Mouse (Mus musculus): Measurements from ENCODE around the gene Fgf11. TPM values are rescaled to one million over a fixed set of nuclear protein-coding genes. Genes with fewer than 3 reads are reported as not detected.

Fgf11 gene
- total RNA-seq, 2 experiments from 2014 or later = 17.1 to 18.5 TPM

DNA sequence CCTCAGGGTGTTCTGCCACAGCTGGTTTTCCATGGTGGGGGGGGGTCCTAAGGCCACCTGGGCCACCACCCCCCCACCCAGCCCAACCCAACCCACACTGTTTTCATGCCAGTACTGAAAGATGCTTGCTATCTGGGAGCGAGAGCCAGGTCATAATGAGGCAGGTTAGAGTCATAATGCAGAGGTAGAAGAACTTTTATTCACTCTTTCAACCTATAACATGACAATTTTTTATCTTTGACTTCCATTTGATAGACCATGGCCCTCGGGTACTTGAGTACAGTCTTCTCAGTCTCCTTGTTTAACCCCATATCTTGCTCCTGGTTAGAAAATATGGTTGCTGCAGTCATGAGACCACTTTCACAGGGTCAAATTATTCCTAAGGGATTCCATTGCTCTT, 16.7 kb upstream of the Fgf11 start, which contains the start of gene Spem2:
TSS of gene Spem2 (minus strand) at position 101 of the 400 bp plus-strand sequence.
- no peak for DNase-seq (ENCODE audit: low spot score in 2 of 2)

DNA sequence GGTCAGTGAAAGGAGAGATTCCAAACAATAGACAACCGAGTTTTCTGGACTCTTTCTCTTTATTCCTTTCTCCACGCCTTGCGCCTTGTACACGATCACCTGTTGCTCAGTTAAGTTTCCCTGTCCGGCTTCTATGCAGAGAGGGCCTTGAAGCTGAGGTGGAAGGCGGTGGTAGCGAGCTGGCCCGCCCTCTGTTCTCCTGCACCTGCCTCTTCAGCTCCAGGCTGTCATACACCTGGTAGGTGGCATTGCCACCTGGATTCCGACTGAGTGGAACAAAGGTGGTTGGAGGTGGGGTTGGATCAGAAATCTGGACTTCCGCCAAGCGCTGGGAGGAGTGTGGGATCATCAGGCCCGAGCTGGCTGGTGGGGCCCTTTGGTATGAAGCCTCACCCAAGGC, 14.9 kb upstream of the Fgf11 start:
- no peak for DNase-seq (ENCODE audit: low spot score in 2 of 2)

DNA sequence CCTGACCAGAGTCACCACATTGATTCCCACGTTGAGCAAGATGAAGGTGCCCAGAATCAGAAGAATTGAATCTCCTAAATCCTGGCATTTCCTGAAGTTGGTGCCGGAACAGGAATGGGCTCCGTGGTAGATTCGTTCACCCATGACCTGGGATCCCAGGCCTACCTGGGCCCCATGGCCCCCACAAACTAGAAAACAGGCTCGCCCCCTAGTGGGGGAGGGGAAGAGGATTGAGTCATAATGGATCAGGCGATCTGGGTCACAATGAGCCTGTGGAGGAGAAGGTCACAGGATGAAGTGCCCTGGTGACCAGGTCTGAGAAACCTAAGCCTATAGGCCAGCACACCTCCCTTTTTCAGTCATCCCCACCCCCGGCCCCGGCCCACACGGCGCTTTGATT, 13.5 kb upstream of the Fgf11 start, which contains the start of gene Gm39566:
TSS of gene Gm39566 (minus strand) at position 144 of the 400 bp plus-strand sequence.
- DNase-seq (ENCODE audit: low spot score in 2 of 2) = no peak

DNA sequence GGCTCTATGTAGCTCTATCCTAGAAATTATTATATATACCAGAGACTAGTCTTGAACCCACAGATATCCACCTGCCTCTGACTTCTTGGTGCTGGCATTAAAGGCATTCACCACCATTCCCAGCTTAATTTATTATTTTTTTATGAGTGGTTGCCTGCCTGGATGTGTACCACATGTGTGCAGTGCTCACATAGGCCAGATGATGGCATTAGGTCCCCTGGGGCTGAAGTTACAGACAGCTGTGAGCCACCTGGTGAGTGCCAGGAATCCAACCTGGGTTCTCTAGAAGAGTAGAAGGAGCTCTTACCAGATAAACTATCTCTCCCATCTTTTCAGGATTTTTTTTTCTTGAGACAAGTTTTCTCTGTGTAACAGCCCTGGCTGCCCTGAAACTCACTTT, 8.6 kb upstream of the Fgf11 start:
- DNase-seq (ENCODE audit: low spot score in 2 of 2) = no peak

DNA sequence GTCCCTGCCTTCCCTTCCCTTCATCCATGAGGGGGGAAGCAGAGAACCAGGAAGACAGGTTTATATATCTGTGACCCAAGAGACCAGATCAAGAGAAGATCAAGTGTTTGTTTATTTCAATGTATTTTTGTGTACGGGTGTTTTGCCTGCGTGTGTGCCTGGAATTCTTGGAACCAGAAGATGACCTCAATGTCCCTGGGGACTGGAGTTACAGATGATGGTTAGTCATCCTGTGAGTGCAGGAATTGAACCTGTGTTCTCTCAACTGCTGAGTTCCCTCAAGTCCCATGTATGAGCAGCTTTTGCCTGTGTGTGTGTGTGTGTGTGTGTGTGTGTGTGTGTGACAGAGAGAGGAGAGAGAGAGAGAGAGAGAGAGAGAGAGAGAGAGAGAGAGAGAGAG, 6.0 kb upstream of the Fgf11 start:
- DNase-seq (ENCODE audit: low spot score in 2 of 2) = no peak

DNA sequence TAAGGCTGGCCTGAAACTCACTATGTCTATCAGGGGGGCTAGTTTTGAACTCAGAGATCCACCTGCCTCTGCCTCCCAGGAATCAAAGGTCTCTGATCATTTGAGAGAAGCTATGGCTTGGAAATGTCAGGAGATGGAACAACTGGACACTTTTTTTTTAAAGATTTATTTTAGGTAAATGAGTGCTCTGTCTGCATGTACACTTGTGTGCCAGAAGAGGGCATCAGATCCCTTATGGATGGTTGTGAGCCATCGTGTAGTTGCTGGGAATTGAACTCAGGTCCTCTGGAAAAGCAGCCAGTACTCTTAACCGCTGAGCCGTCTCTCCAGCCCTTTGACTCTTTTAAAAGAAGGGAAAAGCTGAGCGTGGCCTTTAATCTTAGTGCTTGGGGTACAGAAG, 4.7 kb upstream of the Fgf11 start:
- no peak for DNase-seq (ENCODE audit: low spot score in 2 of 2)

DNA sequence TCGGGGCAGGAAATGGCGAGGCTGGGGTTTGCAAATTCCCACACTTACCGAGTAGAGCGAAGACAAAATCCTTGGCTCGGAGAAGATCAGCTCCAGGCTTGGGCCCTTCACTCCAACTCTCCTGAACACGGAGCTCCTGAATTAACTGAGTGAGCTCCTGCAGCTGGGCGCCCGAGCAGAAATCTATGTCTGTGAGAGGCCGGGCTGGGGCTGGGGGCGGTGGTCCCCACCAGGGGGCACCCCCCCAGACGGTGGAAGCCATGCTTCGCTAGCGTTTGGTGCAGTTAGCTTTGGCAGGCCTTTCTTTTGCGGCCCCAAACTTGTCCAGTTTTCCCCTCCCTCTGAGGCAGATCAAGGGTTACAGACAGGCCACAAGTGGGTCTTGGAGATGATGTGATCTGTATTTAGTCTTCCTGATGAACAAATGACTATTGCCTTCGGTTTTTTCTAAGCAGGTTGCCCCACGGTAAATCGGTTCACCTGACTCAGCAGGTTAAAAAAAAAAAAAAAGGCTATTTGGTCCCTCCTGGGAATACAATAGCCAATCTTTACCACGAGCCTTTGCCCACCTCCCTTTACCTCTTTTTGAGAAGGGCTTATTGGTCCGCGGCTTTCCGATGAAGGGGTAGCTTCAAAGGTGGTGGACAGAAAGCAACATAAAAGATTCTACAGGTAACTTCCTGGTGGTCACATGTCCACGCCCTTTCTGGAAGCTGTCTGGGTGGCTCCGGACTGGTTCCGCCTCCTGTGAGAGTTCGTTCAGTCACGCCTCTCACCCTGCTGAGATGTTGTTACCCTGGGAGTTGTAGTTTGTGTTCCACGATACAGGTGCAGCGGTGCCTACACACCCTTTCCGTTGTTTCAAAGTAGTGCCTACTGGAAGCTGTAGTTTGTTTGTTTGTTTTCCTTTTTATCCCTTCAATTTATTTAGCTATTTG, 3.6 kb upstream of the Fgf11 start, which contains the start of gene Tmem102:
TSS of gene Tmem102 (minus strand) at position 653 of the 938 bp plus-strand sequence.
- no peak for DNase-seq (ENCODE audit: low spot score in 2 of 2)

DNA sequence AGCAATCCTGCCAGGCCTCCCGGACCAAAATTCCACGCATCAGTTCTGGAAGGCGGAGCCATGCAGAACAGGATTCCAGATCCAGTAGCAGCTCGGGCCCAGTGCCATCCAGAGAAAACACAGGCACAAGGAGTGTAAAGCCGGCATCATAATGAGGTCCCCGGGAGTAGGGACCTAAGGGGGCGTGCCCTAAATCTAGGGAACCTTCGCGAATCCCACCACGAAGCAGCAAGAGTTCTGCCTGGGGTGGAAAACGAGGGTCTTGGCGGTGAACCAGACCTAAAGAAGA, 2.9 kb upstream of the Fgf11 start:
- DNase-seq (ENCODE audit: low spot score in 2 of 2) = no peak

DNA sequence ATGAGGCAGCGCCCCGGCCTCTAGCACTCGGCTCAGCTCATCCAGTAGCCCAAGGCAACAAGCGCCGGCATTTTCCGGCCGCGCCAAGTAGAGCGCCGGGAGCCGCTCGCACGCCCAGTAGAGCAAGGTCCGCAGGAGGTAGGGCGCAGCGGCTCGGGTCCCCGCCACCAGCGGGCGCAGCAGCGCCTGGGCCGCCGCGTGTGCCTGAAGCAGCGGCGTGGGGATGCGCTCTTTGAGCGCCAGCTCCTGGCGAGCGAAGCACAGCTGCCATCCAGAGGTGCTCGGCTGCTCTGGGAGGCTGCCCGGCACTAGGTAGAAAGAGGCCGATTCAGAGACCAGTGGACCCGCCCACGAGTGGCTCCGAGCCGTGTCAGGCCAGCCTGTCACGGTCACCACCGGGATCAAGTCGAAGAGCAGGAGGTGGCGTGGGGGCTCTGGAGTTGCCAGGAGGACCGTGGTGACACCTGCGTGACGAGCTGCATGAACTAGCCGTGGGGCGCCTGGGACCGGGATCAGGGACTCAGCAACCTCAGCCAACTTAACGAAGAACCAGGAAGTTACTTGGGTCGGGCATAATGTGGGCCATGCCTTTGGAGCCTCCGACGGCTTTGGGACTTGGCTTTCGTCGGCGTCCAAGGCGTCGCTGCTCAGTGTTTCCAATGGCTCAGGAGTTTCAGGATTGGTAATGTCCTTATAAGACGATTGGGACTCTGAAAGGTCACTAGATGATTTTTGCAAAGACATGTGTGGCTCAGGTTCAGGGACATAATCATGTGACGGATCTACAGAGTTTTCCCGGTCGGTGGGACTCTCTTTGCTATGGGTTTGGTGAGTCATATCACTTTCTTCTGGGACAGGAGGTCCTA, 2.4 kb upstream of the Fgf11 start:
- DNase-seq (ENCODE audit: low spot score in 2 of 2) = peak; percentile 57 to 78

DNA sequence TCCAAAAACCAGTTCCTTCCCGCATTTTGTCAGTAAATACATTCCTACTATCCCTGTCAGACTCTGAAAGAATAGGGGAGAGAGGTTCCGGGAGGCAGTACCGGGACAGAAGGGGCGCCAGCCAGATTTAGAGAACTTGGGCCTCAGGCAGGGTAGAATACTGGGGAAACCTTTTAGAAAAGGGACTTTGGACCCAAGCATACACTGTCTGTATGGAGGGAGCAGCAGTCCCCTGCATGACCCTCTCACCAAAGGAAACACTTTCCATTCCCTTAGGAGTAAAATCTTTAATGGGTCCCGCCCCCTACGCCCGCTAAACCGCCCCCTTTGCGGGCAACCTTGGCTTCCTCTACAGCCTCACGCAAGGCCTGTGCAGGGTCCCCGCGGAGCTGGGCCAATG, 1.7 kb upstream of the Fgf11 start:
- no peak for DNase-seq (ENCODE audit: low spot score in 2 of 2)

DNA sequence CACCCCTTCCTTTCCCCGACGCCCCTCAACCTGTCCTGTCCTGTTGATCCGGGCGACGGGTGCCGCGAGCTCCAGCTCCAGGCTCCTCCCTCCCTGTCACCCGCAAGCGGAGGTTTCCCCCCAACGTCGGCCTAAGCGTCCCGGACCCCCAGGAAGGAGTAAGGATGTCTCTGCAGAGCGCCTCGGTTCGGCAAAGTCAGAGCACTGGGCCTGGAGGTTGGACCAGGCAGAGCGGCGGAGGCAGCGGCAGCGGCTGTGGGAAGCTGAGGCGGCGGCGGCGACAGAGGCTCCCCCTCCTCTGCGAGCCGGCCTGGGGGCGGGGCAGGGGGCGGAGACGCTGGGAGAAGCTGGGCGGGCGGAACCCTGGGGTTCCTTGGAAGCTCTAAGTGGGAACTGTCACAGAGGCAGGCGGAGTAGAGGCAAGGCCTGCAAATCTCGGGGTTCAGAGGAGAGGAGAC, 1.0 kb upstream of the Fgf11 start:
- DNase-seq (ENCODE audit: low spot score in 2 of 2) = peak; percentile 59 to 78

DNA sequence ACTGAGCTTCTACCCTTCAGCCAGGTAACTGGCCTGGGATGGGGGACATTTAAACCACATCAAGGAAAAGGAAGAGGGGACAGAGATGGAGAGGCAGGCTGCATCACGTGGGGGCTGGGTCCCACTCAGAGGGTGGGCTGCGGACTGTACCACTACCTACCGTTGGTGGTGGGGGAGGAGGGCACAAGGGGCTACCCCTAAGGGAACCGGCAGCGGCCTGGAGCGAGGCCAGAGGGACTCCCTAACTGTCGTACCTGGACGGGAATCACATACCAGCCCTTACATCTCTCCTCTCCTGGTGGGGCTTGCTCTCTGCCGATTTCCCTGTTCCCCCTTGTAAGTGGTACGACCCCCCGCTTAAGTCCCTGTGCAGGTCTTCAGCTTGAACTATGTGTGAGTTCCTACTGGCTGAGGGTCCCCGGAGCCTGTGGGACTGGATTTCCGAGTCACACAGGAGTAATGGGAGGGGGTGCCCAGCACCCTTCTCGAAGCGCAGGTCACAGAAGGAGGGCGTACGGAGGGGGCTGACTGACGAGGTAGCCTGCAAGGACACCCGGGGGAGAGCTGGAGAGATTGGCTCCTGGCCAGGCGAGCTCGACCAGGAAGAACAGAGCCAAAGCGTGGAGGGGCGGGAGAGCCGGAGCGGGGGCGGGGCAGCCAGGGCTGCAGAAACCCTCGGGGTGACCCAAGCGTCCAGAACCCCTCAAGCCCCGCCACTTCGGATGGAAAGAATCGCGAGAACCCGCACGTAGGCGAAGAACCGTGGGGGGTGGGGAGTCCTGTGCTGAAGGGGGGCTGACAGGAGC, 1.1 kb downstream of the Fgf11 start:
- DNase-seq (ENCODE audit: low spot score in 2 of 2) = no peak

DNA sequence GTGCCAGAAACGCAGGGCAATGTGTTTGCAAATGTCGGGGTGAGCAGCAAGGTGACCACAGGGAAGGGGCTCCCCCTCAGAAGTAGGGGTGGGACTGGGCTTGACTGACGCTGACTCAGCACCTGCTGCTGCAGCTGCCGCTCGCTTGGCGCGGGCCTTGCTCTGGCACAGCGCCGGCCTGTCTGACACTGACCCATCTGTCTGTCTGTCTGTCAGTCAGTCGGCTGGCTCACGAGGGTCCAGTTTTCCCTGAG, 1.6 kb downstream of the Fgf11 start:
- DNase-seq (ENCODE audit: low spot score in 2 of 2) = no peak

DNA sequence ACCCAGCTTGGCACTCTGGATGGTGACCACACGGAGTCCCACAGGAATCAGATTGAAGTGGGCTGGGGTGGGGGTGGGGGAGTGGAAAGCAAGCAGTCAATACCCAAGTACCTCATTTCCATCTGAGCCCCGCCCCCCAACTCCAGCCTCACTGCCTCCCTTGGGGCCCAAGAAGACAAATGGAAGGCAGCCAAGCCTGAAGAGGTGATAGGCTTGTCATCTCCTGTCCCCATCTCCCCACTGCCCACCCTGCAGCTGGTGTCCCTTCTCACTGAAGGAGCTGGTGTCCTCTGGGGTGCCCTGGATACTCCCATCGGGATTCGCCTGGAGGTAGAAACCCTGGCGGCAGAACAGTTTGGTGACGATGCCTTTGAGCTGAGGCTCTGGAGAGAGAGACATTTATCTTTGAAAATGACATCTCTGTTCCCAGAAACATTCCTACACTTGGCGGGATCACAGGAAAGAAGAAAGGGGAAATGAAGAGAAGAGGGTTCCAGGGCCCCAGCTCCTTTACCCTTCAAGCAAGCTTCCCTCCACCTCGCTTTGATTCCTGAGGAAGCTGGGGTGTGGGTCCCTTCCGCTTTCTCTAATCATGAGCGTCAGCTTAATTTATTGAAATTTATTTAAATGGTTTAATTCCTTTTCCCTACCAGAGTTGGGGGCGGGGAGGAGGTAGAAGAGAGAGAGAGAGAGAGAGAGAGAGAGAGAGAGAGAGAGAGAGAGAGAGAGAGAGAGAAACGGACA, 2.1 kb downstream of the Fgf11 start:
- DNase-seq (ENCODE audit: low spot score in 2 of 2) = no peak

DNA sequence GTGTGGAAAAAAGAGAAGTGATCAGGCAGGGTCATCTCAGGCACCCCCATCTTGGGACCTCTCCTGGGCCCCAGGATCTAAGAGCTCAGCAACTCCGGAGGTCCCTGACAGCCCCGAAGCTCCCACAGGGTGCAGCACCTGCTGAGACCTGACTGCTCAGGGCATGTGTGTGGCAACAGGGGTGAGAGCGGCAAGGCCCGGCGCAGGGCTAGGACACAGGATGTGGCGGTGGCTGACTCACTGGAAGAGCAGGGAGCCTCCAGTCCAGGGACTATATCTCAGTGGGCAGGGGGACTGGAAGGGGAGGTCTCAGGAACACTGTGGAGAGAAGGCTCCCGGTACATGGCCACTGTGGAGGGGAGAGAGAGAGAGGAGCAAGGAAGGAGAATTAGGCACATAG, 3.7 kb downstream of the Fgf11 start:
- no peak for DNase-seq (ENCODE audit: low spot score in 2 of 2)

DNA sequence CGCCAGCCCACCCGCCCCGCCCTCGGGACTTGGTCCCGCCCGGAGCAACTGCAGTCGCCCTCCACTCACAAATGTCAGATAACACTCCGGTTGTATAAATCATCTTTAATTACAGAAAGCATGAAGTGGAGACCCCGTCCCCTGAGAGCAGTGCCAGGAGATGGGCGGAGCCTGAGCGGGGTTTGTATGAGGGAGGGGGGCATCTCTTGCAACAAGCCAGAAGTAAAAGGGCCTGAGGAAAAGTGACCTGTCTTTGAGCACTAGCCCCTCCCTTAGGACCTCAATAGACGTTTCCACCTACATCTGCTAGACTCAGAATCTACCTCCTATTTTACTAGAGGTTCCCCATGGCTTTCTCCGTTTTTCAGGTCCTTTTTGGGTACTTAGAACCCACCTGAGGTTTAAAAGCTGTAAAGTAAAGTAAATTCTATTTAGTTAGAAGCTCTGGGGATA, 5.6 kb downstream of the Fgf11 start:
- no peak for DNase-seq (ENCODE audit: low spot score in 2 of 2)

DNA sequence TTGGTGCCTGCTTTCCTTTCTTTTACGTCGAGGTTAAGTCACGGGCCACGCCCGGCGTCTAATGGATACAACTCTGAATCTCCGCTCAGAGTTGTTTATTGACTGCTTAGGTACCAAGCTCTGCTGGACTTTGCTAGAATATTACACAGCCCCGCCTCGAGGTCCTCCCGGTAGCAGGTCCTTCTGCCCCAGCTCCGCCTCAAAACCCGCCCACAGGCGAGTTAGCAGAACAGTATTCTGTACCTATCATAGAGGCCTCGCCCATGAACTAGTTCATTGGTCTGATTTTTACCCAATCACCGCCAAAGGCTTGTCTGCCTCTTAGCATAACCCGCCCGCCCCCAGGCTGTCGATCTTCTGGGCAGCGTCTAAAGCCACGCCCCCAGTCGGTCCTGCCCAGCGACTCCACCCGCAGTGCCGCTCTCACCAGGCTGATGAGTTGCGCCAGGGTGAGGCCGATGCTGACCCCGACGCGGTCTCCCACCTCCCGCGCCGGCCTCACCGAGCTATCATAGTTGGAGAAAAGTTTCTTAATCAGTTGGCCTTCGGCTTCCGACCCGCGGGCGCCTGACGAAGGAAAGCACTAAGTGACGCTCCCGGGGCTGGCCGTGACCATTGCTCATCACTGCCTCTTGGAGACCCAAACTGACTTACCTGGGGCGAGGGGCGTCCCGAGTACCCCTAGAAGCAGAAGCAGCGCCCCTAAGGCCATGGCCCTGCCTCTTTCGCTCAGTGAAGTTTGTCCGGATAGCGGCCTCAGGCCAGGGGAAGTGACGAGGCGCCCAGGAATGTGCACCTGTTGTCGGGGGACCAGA, 6.3 kb downstream of the Fgf11 start, which contains the start of gene Chrnb1:
TSS of gene Chrnb1 (minus strand) at position 776 of the 815 bp plus-strand sequence.
- DNase-seq (ENCODE audit: low spot score in 2 of 2) = peak; percentile 77 to 83

DNA sequence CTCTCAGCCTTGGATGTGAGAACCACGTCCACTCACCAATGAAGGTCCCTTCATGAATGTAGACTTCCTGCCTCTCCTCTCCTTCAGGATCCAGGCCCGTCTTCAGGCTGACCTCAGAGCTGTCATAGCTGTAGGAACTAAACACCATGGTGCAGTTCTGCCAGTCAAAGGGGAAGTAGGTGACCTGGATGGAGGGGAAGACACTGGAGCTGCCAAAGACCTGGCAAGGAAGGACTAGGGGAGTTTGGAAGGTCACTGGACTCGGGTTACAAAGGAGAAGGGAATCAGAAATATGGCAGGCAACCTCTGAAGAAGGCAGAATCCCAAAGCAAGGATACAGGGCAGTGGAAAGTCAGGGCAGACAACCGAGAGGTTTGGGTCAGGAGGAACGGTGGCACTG, 8.2 kb downstream of the Fgf11 start:
- no peak for DNase-seq (ENCODE audit: low spot score in 2 of 2)

DNA sequence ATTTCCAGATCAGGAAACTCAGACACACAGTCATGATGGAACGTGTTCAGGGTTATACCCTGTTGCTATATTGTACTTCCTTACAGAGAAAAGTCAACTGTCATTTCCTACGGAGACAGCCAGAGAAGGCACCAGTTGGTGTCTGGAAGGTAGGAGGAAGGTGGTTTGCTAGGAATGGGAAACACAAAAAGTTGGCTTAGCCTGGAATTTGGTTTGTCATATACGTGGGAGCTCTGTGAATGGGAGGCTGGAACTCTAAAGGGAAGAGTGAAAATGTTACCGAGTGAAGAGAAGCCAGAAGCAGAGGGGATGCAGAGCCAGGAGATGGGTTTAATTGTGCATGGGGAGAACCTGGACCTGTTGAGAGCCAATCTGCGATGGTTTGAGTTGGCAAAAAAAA, 10.2 kb downstream of the Fgf11 start:
- no peak for DNase-seq (ENCODE audit: low spot score in 2 of 2)

DNA sequence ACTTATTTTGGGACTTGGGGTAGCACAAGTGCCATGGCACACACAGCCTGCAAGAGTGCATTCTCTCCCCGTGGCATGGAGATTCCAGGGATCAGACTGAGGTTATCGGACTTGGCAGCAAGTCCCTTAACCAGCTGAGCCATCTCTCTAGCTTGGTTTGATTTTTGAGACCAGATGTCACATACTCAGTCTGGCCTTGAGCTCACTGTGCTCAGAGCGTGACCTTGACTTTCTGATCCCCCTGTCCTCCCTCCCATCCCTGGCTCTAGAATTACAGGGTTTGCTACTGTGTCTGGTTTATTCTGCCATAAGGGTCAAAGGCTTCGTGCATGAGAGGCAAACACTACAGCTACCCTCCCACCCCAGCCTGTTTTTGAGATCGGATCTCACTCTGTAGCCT, 12.2 kb downstream of the Fgf11 start:
- no peak for DNase-seq (ENCODE audit: low spot score in 2 of 2)
